Mouse (Mus musculus): ENCODE data around the gene Plp1. TPM values are rescaled to one million over a fixed set of nuclear protein-coding genes. Genes with fewer than 3 reads are reported as not detected.

Plp1 gene
- polyA plus RNA-seq (2015; fragmentation: Nextera tagmentation; extraction: Ambion mirVana) = 11.6 and 15.9 TPM in 2 replicates

- no peak for ATAC-seq
- Histone ChIP-seq H3K9me3 (ENCODE audit: control insufficient read depth, low read length) (no peaks in the 10 kb centered on the region), H3K4me3 (replicated peaks; ENCODE audit: low read length) (no peak within 1 kb of the TSS), H3K27ac (ENCODE audit: low read length) (no peak within 1 kb of the TSS), H3K4me1 (replicated peaks; ENCODE audit: control insufficient read depth, insufficient read depth, low read length) (no peaks in the 10 kb centered on the region), H3K36me3 (ENCODE audit: control insufficient read depth, insufficient read depth) (no peaks in the 10 kb centered on the region), H3K4me2 (ENCODE audit: low read length) (no peak within 1 kb of the TSS), H3K9ac (replicated peaks; ENCODE audit: low read depth, low read length) (no peak within 1 kb of the TSS), H3K27me3 (replicated peaks; ENCODE audit: control insufficient read depth, insufficient read depth, low read length) (no peaks in the 10 kb centered on the region)
- WGBS = 13% methylated on average over 1 of the region's 1 CpGs
Measured at GRCm38 (mm10) chrX:136822371-136822770, at the start of gene Plp1. TSS of gene Plp1 (plus strand) at chrX:136822671.

- H3K27ac ChIP-seq (ENCODE audit: low read length) = no peak overlapping the region
- no peaks in the 10 kb centered on the region for H3K4me1 ChIP-seq (replicated peaks; ENCODE audit: control insufficient read depth, insufficient read depth, low read length)
- H3K9ac ChIP-seq (replicated peaks; ENCODE audit: low read depth, low read length) = no peak overlapping the region
- ATAC-seq = no peak
- no peak overlapping the region for H3K4me3 ChIP-seq (replicated peaks; ENCODE audit: low read length)
- 63% methylated on average over 1 of the region's 1 CpGs for WGBS
- H3K36me3 ChIP-seq (ENCODE audit: control insufficient read depth, insufficient read depth) = no peaks in the 10 kb centered on the region
- H3K4me2 ChIP-seq (ENCODE audit: low read length) = no peak overlapping the region
- H3K9me3 ChIP-seq (ENCODE audit: control insufficient read depth, low read length) = no peaks in the 10 kb centered on the region
- H3K27me3 ChIP-seq (replicated peaks; ENCODE audit: control insufficient read depth, insufficient read depth, low read length) = no peaks in the 10 kb centered on the region
Measured at GRCm38 (mm10) chrX:136773035-136773434, 49.4 kb upstream of the Plp1 start.

GRCm38 (mm10) chrX:136778046-136778445 lies 44.4 kb upstream of the Plp1 start:
- Histone ChIP-seq H3K27ac (ENCODE audit: low read length) (no peak overlapping the region), H3K9ac (replicated peaks; ENCODE audit: low read depth, low read length) (no peak overlapping the region), H3K4me1 (replicated peaks; ENCODE audit: control insufficient read depth, insufficient read depth, low read length) (peaks cover 2% of the 10 kb centered on the region; the same call in 1 of the 2 replicates), H3K4me2 (ENCODE audit: low read length) (no peak overlapping the region), H3K27me3 (replicated peaks; ENCODE audit: control insufficient read depth, insufficient read depth, low read length) (no peaks in the 10 kb centered on the region; the same call in 1 of the 2 replicates), H3K36me3 (ENCODE audit: control insufficient read depth, insufficient read depth) (no peaks in the 10 kb centered on the region), H3K4me3 (replicated peaks; ENCODE audit: low read length) (no peak overlapping the region), H3K9me3 (ENCODE audit: control insufficient read depth, low read length) (no peaks in the 10 kb centered on the region)
- WGBS = 84% methylated on average over 3 of the region's 3 CpGs
- no peak for ATAC-seq

- Histone ChIP-seq H3K4me1 (replicated peaks; ENCODE audit: control insufficient read depth, insufficient read depth, low read length) (peaks cover 2% of the 10 kb centered on the region; the same call in 1 of the 2 replicates), H3K36me3 (ENCODE audit: control insufficient read depth, insufficient read depth) (no peaks in the 10 kb centered on the region), H3K27me3 (replicated peaks; ENCODE audit: control insufficient read depth, insufficient read depth, low read length) (no peaks in the 10 kb centered on the region; the same call in 1 of the 2 replicates), H3K9ac (replicated peaks; ENCODE audit: low read depth, low read length) (no peak overlapping the region), H3K4me3 (replicated peaks; ENCODE audit: low read length) (no peak overlapping the region), H3K27ac (ENCODE audit: low read length) (no peak overlapping the region), H3K4me2 (ENCODE audit: low read length) (no peak overlapping the region), H3K9me3 (ENCODE audit: control insufficient read depth, low read length) (no peaks in the 10 kb centered on the region)
- WGBS = 56% methylated on average over 2 of the region's 2 CpGs
- no peak for ATAC-seq
Measured at GRCm38 (mm10) chrX:136779262-136779661, 43.2 kb upstream of the Plp1 start.

GRCm38 (mm10) chrX:136780041-136780440 lies 42.4 kb upstream of the Plp1 start, which contains the start of gene Glra4:
TSS of gene Glra4 (minus strand) at chrX:136780141.
- ATAC-seq = no peak
- Histone ChIP-seq H3K27me3 (replicated peaks; ENCODE audit: control insufficient read depth, insufficient read depth, low read length) (no peaks in the 10 kb centered on the region; the same call in 1 of the 2 replicates), H3K36me3 (ENCODE audit: control insufficient read depth, insufficient read depth) (no peaks in the 10 kb centered on the region), H3K4me3 (replicated peaks; ENCODE audit: low read length) (no peak within 1 kb of the TSS), H3K27ac (ENCODE audit: low read length) (no peak within 1 kb of the TSS), H3K4me1 (replicated peaks; ENCODE audit: control insufficient read depth, insufficient read depth, low read length) (peaks cover 2% of the 10 kb centered on the region; the same call in 1 of the 2 replicates), H3K4me2 (ENCODE audit: low read length) (no peak within 1 kb of the TSS), H3K9ac (replicated peaks; ENCODE audit: low read depth, low read length) (no peak within 1 kb of the TSS), H3K9me3 (ENCODE audit: control insufficient read depth, low read length) (no peaks in the 10 kb centered on the region)
- 76% methylated on average over 3 of the region's 3 CpGs for WGBS

GRCm38 (mm10) chrX:136789446-136789845 lies 33.0 kb upstream of the Plp1 start:
- no peaks in the 10 kb centered on the region for H3K27me3 ChIP-seq (replicated peaks; ENCODE audit: control insufficient read depth, insufficient read depth, low read length)
- H3K4me1 ChIP-seq (replicated peaks; ENCODE audit: control insufficient read depth, insufficient read depth, low read length) = no peaks in the 10 kb centered on the region
- H3K4me2 ChIP-seq (ENCODE audit: low read length) = no peak overlapping the region
- H3K27ac ChIP-seq (ENCODE audit: low read length) = no peak overlapping the region
- no peaks in the 10 kb centered on the region for H3K36me3 ChIP-seq (ENCODE audit: control insufficient read depth, insufficient read depth)
- no peak overlapping the region for H3K9ac ChIP-seq (replicated peaks; ENCODE audit: low read depth, low read length)
- ATAC-seq = no peak
- H3K9me3 ChIP-seq (ENCODE audit: control insufficient read depth, low read length) = no peaks in the 10 kb centered on the region
- no peak overlapping the region for H3K4me3 ChIP-seq (replicated peaks; ENCODE audit: low read length)
- 82% methylated on average over 4 of the region's 4 CpGs for WGBS

- Histone ChIP-seq H3K4me1 (replicated peaks; ENCODE audit: control insufficient read depth, insufficient read depth, low read length) (no peaks in the 10 kb centered on the region), H3K4me2 (ENCODE audit: low read length) (no peak overlapping the region), H3K9ac (replicated peaks; ENCODE audit: low read depth, low read length) (no peak overlapping the region), H3K4me3 (replicated peaks; ENCODE audit: low read length) (no peak overlapping the region), H3K36me3 (ENCODE audit: control insufficient read depth, insufficient read depth) (no peaks in the 10 kb centered on the region), H3K27me3 (replicated peaks; ENCODE audit: control insufficient read depth, insufficient read depth, low read length) (no peaks in the 10 kb centered on the region), H3K9me3 (ENCODE audit: control insufficient read depth, low read length) (no peaks in the 10 kb centered on the region), H3K27ac (ENCODE audit: low read length) (no peak overlapping the region)
- WGBS = 16% methylated on average over 2 of the region's 2 CpGs
- no peak for ATAC-seq
Measured at GRCm38 (mm10) chrX:136797223-136797622, 25.2 kb upstream of the Plp1 start.

GRCm38 (mm10) chrX:136819752-136820151 lies 2.7 kb upstream of the Plp1 start:
- no peak overlapping the region for H3K4me3 ChIP-seq (replicated peaks; ENCODE audit: low read length)
- no peak overlapping the region for H3K9ac ChIP-seq (replicated peaks; ENCODE audit: low read depth, low read length)
- H3K27ac ChIP-seq (ENCODE audit: low read length) = no peak overlapping the region
- H3K4me2 ChIP-seq (ENCODE audit: low read length) = no peak overlapping the region
- H3K27me3 ChIP-seq (replicated peaks; ENCODE audit: control insufficient read depth, insufficient read depth, low read length) = no peaks in the 10 kb centered on the region
- 89% methylated on average over 6 of the region's 6 CpGs for WGBS
- no peaks in the 10 kb centered on the region for H3K4me1 ChIP-seq (replicated peaks; ENCODE audit: control insufficient read depth, insufficient read depth, low read length)
- no peaks in the 10 kb centered on the region for H3K9me3 ChIP-seq (ENCODE audit: control insufficient read depth, low read length)
- ATAC-seq = 0 out of 2 replicates have a peak, but pooled peaks have one; percentile 39
- no peaks in the 10 kb centered on the region for H3K36me3 ChIP-seq (ENCODE audit: control insufficient read depth, insufficient read depth)

- ATAC-seq = peak; percentile 95
Measured at GRCm38 (mm10) chrX:136820250-136820649, 2.2 kb upstream of the Plp1 start.

GRCm38 (mm10) chrX:136825016-136825415 lies 2.5 kb downstream of the Plp1 start:
- H3K27ac ChIP-seq (ENCODE audit: low read length) = peak overlapping the region; percentile 44; the same call in 1 of the 2 replicates
- H3K4me1 ChIP-seq (replicated peaks; ENCODE audit: control insufficient read depth, insufficient read depth, low read length) = no peaks in the 10 kb centered on the region
- H3K36me3 ChIP-seq (ENCODE audit: control insufficient read depth, insufficient read depth) = no peaks in the 10 kb centered on the region
- no peaks in the 10 kb centered on the region for H3K27me3 ChIP-seq (replicated peaks; ENCODE audit: control insufficient read depth, insufficient read depth, low read length)
- H3K9me3 ChIP-seq (ENCODE audit: control insufficient read depth, low read length) = no peaks in the 10 kb centered on the region
- no peak overlapping the region for H3K4me2 ChIP-seq (ENCODE audit: low read length)
- H3K9ac ChIP-seq (replicated peaks; ENCODE audit: low read depth, low read length) = no peak overlapping the region
- peak; percentile 57 for ATAC-seq
- 53% methylated on average over 4 of the region's 4 CpGs for WGBS
- no peak overlapping the region for H3K4me3 ChIP-seq (replicated peaks; ENCODE audit: low read length)

More at GRCm38 (mm10) chrX:136820250-136820649, 2.2 kb upstream of the Plp1 start:
- H3K9ac ChIP-seq (replicated peaks; ENCODE audit: low read depth, low read length) = no peak overlapping the region
- H3K27me3 ChIP-seq (replicated peaks; ENCODE audit: control insufficient read depth, insufficient read depth, low read length) = no peaks in the 10 kb centered on the region
- no peaks in the 10 kb centered on the region for H3K9me3 ChIP-seq (ENCODE audit: control insufficient read depth, low read length)
- no peaks in the 10 kb centered on the region for H3K36me3 ChIP-seq (ENCODE audit: control insufficient read depth, insufficient read depth)
- no peak overlapping the region for H3K4me3 ChIP-seq (replicated peaks; ENCODE audit: low read length)
- H3K4me2 ChIP-seq (ENCODE audit: low read length) = no peak overlapping the region
- no peaks in the 10 kb centered on the region for H3K4me1 ChIP-seq (replicated peaks; ENCODE audit: control insufficient read depth, insufficient read depth, low read length)
- H3K27ac ChIP-seq (ENCODE audit: low read length) = no peak overlapping the region
- WGBS = 14% methylated on average over 1 of the region's 1 CpGs

Measured in forebrain, embryonic 16.5 days (tissue).